ENCODE assay signal across 20 mouse cellular contexts in the genomic region with DNA sequence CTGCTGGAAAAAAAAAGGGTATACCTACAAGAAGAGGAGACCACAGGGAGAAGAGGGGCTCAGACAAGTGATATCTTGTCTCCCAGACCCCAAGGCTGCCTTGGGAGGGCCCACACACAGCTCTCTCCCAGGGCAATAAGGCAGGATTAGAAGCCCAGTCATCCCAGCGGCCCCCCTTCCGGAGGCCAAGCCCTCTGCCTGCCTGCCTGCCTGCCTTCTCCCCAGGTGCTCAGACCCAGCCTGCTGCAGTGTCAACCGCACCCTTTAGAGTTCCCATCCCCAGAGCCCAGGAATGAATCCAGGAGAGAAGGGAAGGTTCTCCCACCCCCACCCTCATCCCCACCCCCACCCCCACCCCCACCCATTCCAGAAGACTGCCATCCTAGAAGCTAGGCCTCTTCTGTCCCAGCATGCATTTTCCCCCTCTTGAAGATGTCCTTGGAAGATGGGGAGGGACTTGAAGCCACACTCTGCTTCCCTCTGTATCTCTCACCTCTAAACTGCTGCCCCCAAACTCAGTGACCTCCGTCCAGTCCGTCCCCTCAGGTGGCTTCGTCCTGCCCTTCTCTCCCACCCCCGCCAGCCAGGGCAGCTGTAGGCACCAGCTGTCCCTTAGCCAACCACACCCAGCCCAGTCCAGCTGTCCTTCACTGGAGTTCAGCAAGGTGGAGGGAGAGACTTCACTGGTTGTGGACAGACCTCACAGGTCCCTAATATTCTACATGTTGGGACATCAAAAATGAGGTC. TPM values are rescaled to one million over a fixed set of nuclear protein-coding genes. Genes with fewer than 3 reads are reported as not detected.
DNase-seq lines count a peak whose midpoint lies in the region; ATAC-seq and TF ChIP-seq lines count a peak whose summit lies in the region.
"Had no signal": no experiment of that assay in that cellular context is flagged by ENCODE, and none has a peak within 500 bp of the region (broad histone marks: within the 10 kb centered on the region; RNA-seq: fewer than 3 reads in every experiment).

No protein-coding gene starts in this region.

- H3K9ac ChIP-seq in forebrain, embryonic 14.5 days (ENCODE audit: low read length), result no peak overlapping the region
- H3K9ac ChIP-seq in midbrain, postnatal 0 days (replicated peaks; ENCODE audit: low read length, poor library complexity, severe bottlenecking), result no peak overlapping the region
- H3K9ac ChIP-seq in embryonic facial prominence, embryonic 15.5 days, result no peak overlapping the region
- H3K9ac ChIP-seq: forebrain, postnatal 0 days; heart, embryonic 12.5 days; hindbrain, embryonic 12.5 days; limb, embryonic 12.5 days had no signal

- H3K4me1 ChIP-seq in forebrain, embryonic 10.5 days, result peaks cover 16% of the 10 kb centered on the region
- H3K4me1 ChIP-seq in forebrain, embryonic 14.5 days (ENCODE audit: control insufficient read depth, insufficient read depth, low read length), result no peaks in the 10 kb centered on the region
- peaks cover 17% of the 10 kb centered on the region for H3K4me1 ChIP-seq in midbrain, embryonic 10.5 days
- no peaks in the 10 kb centered on the region for H3K4me1 ChIP-seq in midbrain, postnatal 0 days (ENCODE audit: insufficient read depth, low read length)
- H3K4me1 ChIP-seq in E14TG2a.4 (replicated peaks; ENCODE audit: low read depth, low read length), result peaks cover 53% of the 10 kb centered on the region
- H3K4me1 ChIP-seq in embryonic facial prominence, embryonic 15.5 days, result peaks cover 5% of the 10 kb centered on the region; the same call in 1 of the 2 replicates
- H3K4me1 ChIP-seq: heart, embryonic 12.5 days; hindbrain, embryonic 12.5 days; limb, embryonic 12.5 days had no signal

- DNase-seq in forebrain, embryonic 10.5 days (ENCODE audit: extremely low spot score, low spot score), result peak; percentile 7
- DNase-seq in forebrain, embryonic 14.5 days (ENCODE audit: low spot score), result no peak
- peak; percentile 11 for DNase-seq in midbrain, embryonic 10.5 days (ENCODE audit: low spot score)
- no peak for DNase-seq in midbrain, postnatal 0 days (ENCODE audit: low spot score)
- DNase-seq in adipocyte (ENCODE audit: low spot score), result no peak
- DNase-seq in layer of hippocampus, adult 2 months (ENCODE audit: low spot score in 2 of 2), result no peak
- DNase-seq: cerebellum, postnatal 25 days; forebrain, postnatal 0 days; gastrocnemius, postnatal 10 days; kidney, adult 9 months; lung, adult 18-20 months; right cerebral cortex, postnatal 14 days had no signal

- no peak for TF ChIP-seq CTCF in midbrain, postnatal 0 days (IDR thresholded peaks at IDR 0.05)
- TF ChIP-seq CTCF in E14TG2a.4 (conservative IDR thresholded peaks at IDR 0.05; ENCODE audit: low read length), result no peak
- TF ChIP-seq CTCF in layer of hippocampus, adult 2 months (conservative IDR thresholded peaks at IDR 0.05), result no peak

- no peak overlapping the region for H3K4me2 ChIP-seq in forebrain, embryonic 14.5 days (ENCODE audit: low read length)
- H3K4me2 ChIP-seq in midbrain, postnatal 0 days (ENCODE audit: low read depth, low read length, poor library complexity, severe bottlenecking), result no peak overlapping the region
- H3K4me2 ChIP-seq in embryonic facial prominence, embryonic 15.5 days (replicated peaks), result peak overlapping the region; percentile 17; the same call in 1 of the 2 replicates
- H3K4me2 ChIP-seq: heart, embryonic 12.5 days; hindbrain, embryonic 12.5 days; limb, embryonic 12.5 days had no signal

- 39% methylated on average over 7 of the region's 7 CpGs for WGBS in forebrain, embryonic 10.5 days
- 43% methylated on average over 5 of the region's 7 CpGs for WGBS in forebrain, embryonic 14.5 days
- WGBS in midbrain, embryonic 10.5 days, result 51% methylated on average over 7 of the region's 7 CpGs
- WGBS in midbrain, postnatal 0 days, result 50% methylated on average over 6 of the region's 7 CpGs
- 36% methylated on average over 7 of the region's 7 CpGs for WGBS in embryonic facial prominence, embryonic 15.5 days

- no peaks in the 10 kb centered on the region for H3K36me3 ChIP-seq in forebrain, embryonic 10.5 days (replicated peaks)
- no peaks in the 10 kb centered on the region for H3K36me3 ChIP-seq in forebrain, embryonic 14.5 days (ENCODE audit: control insufficient read depth, insufficient read depth, low read length)
- no peaks in the 10 kb centered on the region for H3K36me3 ChIP-seq in midbrain, embryonic 10.5 days
- no peaks in the 10 kb centered on the region for H3K36me3 ChIP-seq in midbrain, postnatal 0 days (ENCODE audit: insufficient read depth, low read length)
- H3K36me3 ChIP-seq in E14TG2a.4 (ENCODE audit: insufficient read depth, low read length), result no peaks in the 10 kb centered on the region
- no peaks in the 10 kb centered on the region for H3K36me3 ChIP-seq in embryonic facial prominence, embryonic 15.5 days
- H3K36me3 ChIP-seq: G1E; heart, embryonic 12.5 days; hindbrain, embryonic 12.5 days; limb, embryonic 12.5 days had no signal

- H3K9me3 ChIP-seq in forebrain, embryonic 10.5 days, result no peaks in the 10 kb centered on the region
- H3K9me3 ChIP-seq in forebrain, embryonic 14.5 days (replicated peaks; ENCODE audit: control insufficient read depth, low read length), result no peaks in the 10 kb centered on the region
- H3K9me3 ChIP-seq in midbrain, embryonic 10.5 days (replicated peaks), result no peaks in the 10 kb centered on the region
- no peaks in the 10 kb centered on the region for H3K9me3 ChIP-seq in midbrain, postnatal 0 days (ENCODE audit: low read length)
- H3K9me3 ChIP-seq in E14TG2a.4 (ENCODE audit: low read length), result no peaks in the 10 kb centered on the region
- H3K9me3 ChIP-seq in embryonic facial prominence, embryonic 15.5 days (replicated peaks), result no peaks in the 10 kb centered on the region
- H3K9me3 ChIP-seq: G1E; heart, embryonic 12.5 days; hindbrain, embryonic 12.5 days; limb, embryonic 12.5 days had no signal

- no peak for ATAC-seq in forebrain, embryonic 14.5 days
- no peak for ATAC-seq in midbrain, postnatal 0 days (ENCODE audit: low FRiP score)
- no peak for ATAC-seq in embryonic facial prominence, embryonic 15.5 days (ENCODE audit: insufficient number of reproducible peaks, low FRiP score, low TSS enrichment, low read depth)
- ATAC-seq: forebrain, postnatal 0 days had no signal

- H3K4me3 ChIP-seq in forebrain, embryonic 10.5 days, result no peak overlapping the region
- H3K4me3 ChIP-seq in forebrain, embryonic 14.5 days (ENCODE audit: low read depth, low read length), result no peak overlapping the region
- H3K4me3 ChIP-seq in midbrain, embryonic 10.5 days, result no peak overlapping the region
- H3K4me3 ChIP-seq in midbrain, postnatal 0 days (ENCODE audit: low read depth, low read length), result no peak overlapping the region
- H3K4me3 ChIP-seq in E14TG2a.4 (replicated peaks; ENCODE audit: low read length), result peak overlapping the region; percentile 62
- H3K4me3 ChIP-seq in embryonic facial prominence, embryonic 15.5 days (replicated peaks), result no peak overlapping the region
- H3K4me3 ChIP-seq in layer of hippocampus, adult 2 months, result no peak overlapping the region
- H3K4me3 ChIP-seq: heart, embryonic 12.5 days; hindbrain, embryonic 12.5 days; limb, embryonic 12.5 days had no signal

- H3K27me3 ChIP-seq in forebrain, embryonic 10.5 days (ENCODE audit: poor library complexity, severe bottlenecking), result no peaks in the 10 kb centered on the region
- no peaks in the 10 kb centered on the region for H3K27me3 ChIP-seq in forebrain, embryonic 14.5 days (replicated peaks; ENCODE audit: control insufficient read depth, insufficient read depth, low read length)
- no peaks in the 10 kb centered on the region for H3K27me3 ChIP-seq in midbrain, embryonic 10.5 days (ENCODE audit: low read depth, poor library complexity, severe bottlenecking)
- H3K27me3 ChIP-seq in midbrain, postnatal 0 days (ENCODE audit: insufficient read depth, low read length), result no peaks in the 10 kb centered on the region
- H3K27me3 ChIP-seq in E14TG2a.4 (ENCODE audit: insufficient read depth, low read length), result peaks cover 3% of the 10 kb centered on the region; the same call in 1 of the 2 replicates
- H3K27me3 ChIP-seq in embryonic facial prominence, embryonic 15.5 days, result no peaks in the 10 kb centered on the region
- H3K27me3 ChIP-seq: heart, embryonic 12.5 days; hindbrain, embryonic 12.5 days; limb, embryonic 12.5 days had no signal

- peak overlapping the region; percentile 80 for H3K27ac ChIP-seq in forebrain, embryonic 10.5 days
- H3K27ac ChIP-seq in forebrain, embryonic 14.5 days (ENCODE audit: low read depth, low read length), result no peak overlapping the region
- H3K27ac ChIP-seq in midbrain, embryonic 10.5 days (replicated peaks), result peak overlapping the region; percentile 85
- no peak overlapping the region for H3K27ac ChIP-seq in midbrain, postnatal 0 days (ENCODE audit: low read depth, low read length)
- peak overlapping the region; percentile 82 for H3K27ac ChIP-seq in embryonic facial prominence, embryonic 15.5 days (replicated peaks)
- no peak overlapping the region for H3K27ac ChIP-seq in layer of hippocampus, adult 2 months
- H3K27ac ChIP-seq: hindbrain, embryonic 12.5 days; limb, embryonic 12.5 days had no signal

RNA-seq across cellular contexts. Expression of gene Klk11, which starts 1.1 kb away (rescaled TPM):
- 0.11 TPM in 1 of 2 replicates, not detected in the other for polyA plus RNA-seq in forebrain, embryonic 10.5 days (2016; fragmentation: Nextera tagmentation; extraction: Ambion mirVana)
- polyA plus RNA-seq in forebrain, embryonic 14.5 days (2014; fragmentation: Nextera tagmentation; extraction: Ambion mirVana), result not detected in 2 replicates
- polyA plus RNA-seq in midbrain, embryonic 10.5 days (2016; fragmentation: Nextera tagmentation; extraction: Ambion mirVana), result not detected in 2 replicates
- total RNA-seq in midbrain, postnatal 0 days (2014; rRNA removed), result 0.19 TPM in 1 of 2 replicates, not detected in the other
- polyA plus RNA-seq in midbrain, postnatal 0 days (2015; fragmentation: Nextera tagmentation; extraction: Ambion mirVana), result not detected in 2 replicates
- polyA plus RNA-seq in embryonic facial prominence, embryonic 15.5 days (2015; fragmentation: Nextera tagmentation; extraction: Ambion mirVana), result 24.3 and 25.3 TPM in 2 replicates
- total RNA-seq in layer of hippocampus, adult 2 months (2021), result not detected
- total RNA-seq: adrenal gland, postnatal 4 days; forebrain, postnatal 0 days; G1E; gastrocnemius, postnatal 10 days; megakaryocyte progenitor cell, adult 5-6 weeks had no signal
- polyA plus RNA-seq: G1E; heart, embryonic 12.5 days; limb, embryonic 12.5 days had no signal

RNA-seq across cellular contexts. Expression of gene Klk10, which starts 5.4 kb away (rescaled TPM):
- polyA plus RNA-seq in forebrain, embryonic 10.5 days (2016; fragmentation: Nextera tagmentation; extraction: Ambion mirVana), result 0.11 and 0.43 TPM in 2 replicates
- 0.13 TPM in 1 of 2 replicates, not detected in the other for polyA plus RNA-seq in forebrain, embryonic 14.5 days (2014; fragmentation: Nextera tagmentation; extraction: Ambion mirVana)
- 0.19 and 0.36 TPM in 2 replicates for polyA plus RNA-seq in midbrain, embryonic 10.5 days (2016; fragmentation: Nextera tagmentation; extraction: Ambion mirVana)
- total RNA-seq in midbrain, postnatal 0 days (2014; rRNA removed), result 0.66 TPM in 1 of 2 replicates, not detected in the other
- polyA plus RNA-seq in midbrain, postnatal 0 days (2015; fragmentation: Nextera tagmentation; extraction: Ambion mirVana), result 0.28 TPM in 1 of 2 replicates, not detected in the other
- 71.8 and 83.4 TPM in 2 replicates for polyA plus RNA-seq in embryonic facial prominence, embryonic 15.5 days (2015; fragmentation: Nextera tagmentation; extraction: Ambion mirVana)
- total RNA-seq in layer of hippocampus, adult 2 months (2021), result 1 to 10 TPM; 1.5 to 1.7 TPM
- total RNA-seq: forebrain, postnatal 0 days; G1E; megakaryocyte progenitor cell, adult 5-6 weeks had no signal
- polyA plus RNA-seq: G1E; heart, embryonic 12.5 days had no signal

RNA-seq across cellular contexts. Expression of gene Klk12, which starts 6.8 kb away (rescaled TPM):
- not detected in 2 replicates for polyA plus RNA-seq in forebrain, embryonic 10.5 days (2016; fragmentation: Nextera tagmentation; extraction: Ambion mirVana)
- polyA plus RNA-seq in forebrain, embryonic 14.5 days (2014; fragmentation: Nextera tagmentation; extraction: Ambion mirVana), result 0.19 TPM in 1 of 2 replicates, not detected in the other
- polyA plus RNA-seq in midbrain, embryonic 10.5 days (2016; fragmentation: Nextera tagmentation; extraction: Ambion mirVana), result not detected in 2 replicates
- not detected in 2 replicates for total RNA-seq in midbrain, postnatal 0 days (2014; rRNA removed)
- not detected in 2 replicates for polyA plus RNA-seq in midbrain, postnatal 0 days (2015; fragmentation: Nextera tagmentation; extraction: Ambion mirVana)
- polyA plus RNA-seq in embryonic facial prominence, embryonic 15.5 days (2015; fragmentation: Nextera tagmentation; extraction: Ambion mirVana), result 3.0 and 3.5 TPM in 2 replicates
- total RNA-seq in layer of hippocampus, adult 2 months (2021), result not detected
- total RNA-seq: adrenal gland, postnatal 4 days; forebrain, postnatal 0 days; G1E; gastrocnemius, postnatal 10 days; megakaryocyte progenitor cell, adult 5-6 weeks had no signal
- polyA plus RNA-seq: forebrain, postnatal 0 days; G1E; heart, embryonic 12.5 days; hindbrain, embryonic 12.5 days; limb, embryonic 12.5 days had no signal

RNA-seq across cellular contexts. Expression of gene Klk9, which starts 16.2 kb away (rescaled TPM):
- polyA plus RNA-seq in forebrain, embryonic 10.5 days (2016; fragmentation: Nextera tagmentation; extraction: Ambion mirVana), result not detected in 2 replicates
- polyA plus RNA-seq in forebrain, embryonic 14.5 days (2014; fragmentation: Nextera tagmentation; extraction: Ambion mirVana), result not detected in 2 replicates
- not detected in 2 replicates for polyA plus RNA-seq in midbrain, embryonic 10.5 days (2016; fragmentation: Nextera tagmentation; extraction: Ambion mirVana)
- total RNA-seq in midbrain, postnatal 0 days (2014; rRNA removed), result not detected in 2 replicates
- 0.15 TPM in 1 of 2 replicates, not detected in the other for polyA plus RNA-seq in midbrain, postnatal 0 days (2015; fragmentation: Nextera tagmentation; extraction: Ambion mirVana)
- polyA plus RNA-seq in embryonic facial prominence, embryonic 15.5 days (2015; fragmentation: Nextera tagmentation; extraction: Ambion mirVana), result 3.8 and 6.7 TPM in 2 replicates
- total RNA-seq in layer of hippocampus, adult 2 months (2021), result not detected
- total RNA-seq: adrenal gland, postnatal 4 days; forebrain, postnatal 0 days; G1E; gastrocnemius, postnatal 10 days; megakaryocyte progenitor cell, adult 5-6 weeks had no signal
- polyA plus RNA-seq: forebrain, postnatal 0 days; G1E; heart, embryonic 12.5 days; hindbrain, embryonic 12.5 days had no signal

RNA-seq across cellular contexts. Expression of gene Klk8, which starts 21.9 kb away (rescaled TPM):
- polyA plus RNA-seq in forebrain, embryonic 10.5 days (2016; fragmentation: Nextera tagmentation; extraction: Ambion mirVana), result 12.6 and 12.8 TPM in 2 replicates
- polyA plus RNA-seq in forebrain, embryonic 14.5 days (2014; fragmentation: Nextera tagmentation; extraction: Ambion mirVana), result 7.1 and 9.6 TPM in 2 replicates
- polyA plus RNA-seq in midbrain, embryonic 10.5 days (2016; fragmentation: Nextera tagmentation; extraction: Ambion mirVana), result 9.5 and 10.0 TPM in 2 replicates
- 6.7 and 9.5 TPM in 2 replicates for total RNA-seq in midbrain, postnatal 0 days (2014; rRNA removed)
- polyA plus RNA-seq in midbrain, postnatal 0 days (2015; fragmentation: Nextera tagmentation; extraction: Ambion mirVana), result 7.4 and 12.0 TPM in 2 replicates
- polyA plus RNA-seq in embryonic facial prominence, embryonic 15.5 days (2015; fragmentation: Nextera tagmentation; extraction: Ambion mirVana), result 65.3 and 67.5 TPM in 2 replicates
- 10 to 100 TPM; 25.2 to 27.6 TPM for total RNA-seq in layer of hippocampus, adult 2 months (2021)
- total RNA-seq: G1E had no signal
- polyA plus RNA-seq: G1E had no signal

Comparison
In these comparisons a context has a peak if more than half of its experiments do, and no peak if none do; other contexts are left out.
1. DNase-seq: peak in forebrain, embryonic 10.5 days (single experiment) and midbrain, embryonic 10.5 days (single experiment); none in forebrain, embryonic 14.5 days (single experiment), midbrain, postnatal 0 days (single experiment), adipocyte (single experiment) and layer of hippocampus, adult 2 months (0 of 2).
2. H3K27ac ChIP-seq: peak in forebrain, embryonic 10.5 days (single experiment), midbrain, embryonic 10.5 days (single experiment) and embryonic facial prominence, embryonic 15.5 days (single experiment); none in forebrain, embryonic 14.5 days (single experiment), midbrain, postnatal 0 days (single experiment) and layer of hippocampus, adult 2 months (single experiment).
3. RNA of gene Klk11, which starts 1.1 kb away (polyA plus RNA-seq): 24.3 to 25.3 TPM in embryonic facial prominence, embryonic 15.5 days; 0.11 TPM in forebrain, embryonic 10.5 days, not detected in midbrain, postnatal 0 days, not detected in midbrain, embryonic 10.5 days and not detected in forebrain, embryonic 14.5 days; every median in the first group is over 10 times any median in the second.
4. RNA of gene Klk10, which starts 5.4 kb away (polyA plus RNA-seq): 71.8 to 83.4 TPM in embryonic facial prominence, embryonic 15.5 days; 0.11 to 0.43 TPM in forebrain, embryonic 10.5 days, 0.19 to 0.36 TPM in midbrain, embryonic 10.5 days, 0.13 TPM in forebrain, embryonic 14.5 days and 0.28 TPM in midbrain, postnatal 0 days; every median in the first group is over 10 times any median in the second.